Mouse (Mus musculus): Measurements from ENCODE around the gene Adam15. TPM values are rescaled to one million over a fixed set of nuclear protein-coding genes. Genes with fewer than 3 reads are reported as not detected.

Adam15 gene
- total RNA-seq (2021) = 10 to 100 TPM; 52.7 to 68.7 TPM

- DNase-seq (ENCODE audit: low spot score) = peak; percentile 85
- intact Hi-C loops (cut with DNase I) = loop anchor here (10.0 kb wide), 1 partner anchor 505 kb away; no protein-coding TSS in a partner anchor
Observed at GRCm38 (mm10) chr3:89349869-89350501, at the start of gene Adam15. TSS of gene Adam15 (minus strand) at chr3:89349996.

DNA sequence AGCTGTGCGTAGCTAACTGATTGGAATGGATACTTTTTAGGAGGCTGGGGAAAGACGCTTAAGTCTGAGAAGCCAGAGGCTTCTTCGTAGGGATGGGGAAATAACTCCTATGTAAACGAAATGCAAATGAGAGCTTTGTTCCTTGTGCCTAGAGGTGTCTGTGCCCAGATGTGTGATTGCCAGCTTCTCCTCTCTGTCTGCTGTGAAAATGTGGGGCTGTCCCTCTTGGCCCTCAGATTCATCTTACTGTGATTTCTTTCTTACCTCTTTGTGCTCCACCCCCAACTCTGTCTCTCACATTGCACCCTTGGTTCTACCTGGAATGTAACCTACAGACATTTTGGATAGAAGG, 46.8 kb upstream of the Adam15 start:
- intact Hi-C loops (cut with DNase I) = loop anchor here (2.0 kb wide), 3 partner anchors 16 to 84 kb away; no protein-coding TSS in a partner anchor
- no peak for DNase-seq (ENCODE audit: low spot score)

DNA sequence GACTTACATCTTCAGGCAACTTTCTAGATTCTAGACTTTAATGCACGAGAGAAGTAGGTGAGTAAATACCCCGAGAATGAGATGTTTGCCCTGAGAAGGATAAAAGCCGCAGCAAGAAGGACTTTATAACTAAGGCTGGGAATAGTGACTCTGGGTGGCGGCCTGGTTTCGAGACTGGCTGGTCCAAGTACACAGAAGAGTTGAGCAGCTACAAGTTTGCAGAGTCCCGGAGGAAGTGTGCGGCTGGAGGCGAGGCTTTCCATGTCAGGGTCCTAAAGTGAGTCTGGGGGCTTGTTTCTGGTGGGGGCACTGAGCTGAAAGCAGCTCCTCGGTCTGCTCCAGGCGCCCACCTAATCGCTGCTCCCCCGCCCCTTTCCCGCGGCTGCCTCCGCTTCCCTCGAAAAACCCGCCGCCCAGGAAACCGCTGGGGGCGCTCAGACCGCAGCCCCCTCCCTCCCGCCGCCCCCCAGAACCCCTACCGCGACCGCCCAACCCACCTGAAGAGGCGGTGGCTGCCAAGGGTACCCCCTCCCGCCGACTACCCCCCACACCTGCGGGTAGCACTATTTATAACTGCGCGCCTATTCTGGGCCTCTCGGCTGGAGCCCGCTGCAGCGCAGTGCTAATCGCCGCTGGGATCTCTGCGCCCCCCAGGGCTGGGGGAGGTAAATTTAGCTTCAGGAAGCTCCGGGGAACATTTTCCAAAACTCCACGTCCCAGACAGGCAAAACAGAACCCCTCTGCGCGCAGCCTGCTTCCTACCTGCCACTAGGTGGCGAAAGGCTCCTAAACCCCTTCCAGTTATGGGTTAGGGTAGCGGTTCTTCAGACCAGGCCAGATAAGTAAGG, 46.2 kb upstream of the Adam15 start:
- peak; percentile 58 for DNase-seq (ENCODE audit: low spot score)
- intact Hi-C loops (cut with DNase I) = loop anchor here (2.0 kb wide), 3 partner anchors 17 to 85 kb away; no protein-coding TSS in a partner anchor

GRCm38 (mm10) chr3:89395419-89395805, 45.6 kb upstream of the Adam15 start:
- intact Hi-C loops (cut with DNase I) = no loop called here

GRCm38 (mm10) chr3:89394894-89395256, 45.1 kb upstream of the Adam15 start:
- intact Hi-C loops (cut with DNase I) = no loop called here

More at GRCm38 (mm10) chr3:89395419-89395805, 45.6 kb upstream of the Adam15 start:
- no peak for DNase-seq (ENCODE audit: low spot score)

DNA sequence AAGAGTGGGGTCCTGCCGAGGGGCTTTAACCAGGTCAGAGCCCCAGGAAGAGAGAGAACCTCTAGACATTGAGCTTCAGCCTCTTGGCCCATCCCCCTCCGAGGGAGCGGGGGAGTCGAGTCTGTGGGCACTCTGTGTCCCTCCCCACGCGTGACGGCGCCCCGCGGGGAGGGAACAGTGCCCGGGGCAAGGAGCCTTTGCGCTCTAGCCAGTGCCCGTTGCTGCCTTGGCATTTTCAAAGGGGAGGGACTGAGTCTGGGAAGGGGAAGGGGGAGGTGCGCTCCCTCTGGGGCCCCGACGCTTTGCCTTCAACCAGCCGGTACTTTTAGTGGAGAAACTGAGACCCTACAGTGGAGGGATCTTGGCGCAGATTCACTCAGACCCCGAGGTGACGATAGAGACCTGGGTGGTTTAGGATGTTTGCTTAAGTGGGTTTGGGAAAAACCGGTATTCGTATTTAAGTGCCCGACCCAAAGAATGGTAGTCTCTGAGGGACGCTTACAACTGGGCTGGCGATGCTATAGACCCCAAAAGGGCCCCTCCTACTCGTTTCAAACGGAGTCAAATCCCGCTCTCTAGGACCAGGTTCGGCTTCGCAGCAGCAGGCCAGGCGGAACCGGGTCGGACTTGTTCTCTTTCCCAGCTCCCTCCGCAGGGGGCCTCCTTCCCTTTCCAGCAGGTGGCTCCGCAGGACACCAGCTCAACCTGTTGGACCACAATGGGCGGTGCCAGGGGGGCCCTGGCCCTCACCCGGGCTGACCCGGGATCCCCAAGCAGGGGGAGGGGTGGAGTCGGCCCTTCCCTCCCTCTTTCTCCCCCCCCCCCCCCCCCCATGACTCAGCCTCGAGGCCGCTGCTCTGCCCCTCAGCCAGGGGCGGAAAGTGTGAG, 44.5 kb upstream of the Adam15 start, which contains the start of gene Zbtb7b:
Gene Zbtb7b, minus strand, starts transcription at position 771 of the 888 bp plus-strand sequence.
- intact Hi-C loops (cut with DNase I) = no loop called here
- peak; percentile 78 for DNase-seq (ENCODE audit: low spot score)

More at GRCm38 (mm10) chr3:89394894-89395256, 45.1 kb upstream of the Adam15 start:
- DNase-seq (ENCODE audit: low spot score) = no peak

DNA sequence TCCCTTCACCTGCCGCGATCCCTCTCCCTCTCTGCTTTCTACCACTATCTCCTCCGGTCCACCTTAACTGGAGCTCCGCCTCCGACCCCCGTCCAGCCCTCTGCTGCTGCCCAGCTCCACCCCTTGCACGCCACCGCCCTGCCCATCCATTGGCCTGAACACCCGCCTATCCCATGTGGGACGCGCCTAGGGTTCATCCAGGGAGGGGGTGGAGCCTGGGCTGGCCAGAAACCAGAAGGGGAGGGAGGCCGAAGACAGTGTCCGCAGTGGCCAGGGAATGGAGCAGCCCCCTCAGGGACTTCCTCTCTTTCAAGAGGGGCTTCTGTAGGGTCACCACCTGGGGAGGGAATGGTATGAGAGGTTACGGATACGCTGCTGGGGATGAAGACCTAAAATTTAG, 43.8 kb upstream of the Adam15 start:
- intact Hi-C loops (cut with DNase I) = no loop called here
- peak; percentile 99 for DNase-seq (ENCODE audit: low spot score)

GRCm38 (mm10) chr3:89392871-89393311, 43.1 kb upstream of the Adam15 start:
- DNase-seq (ENCODE audit: low spot score) = no peak
- intact Hi-C loops (cut with DNase I) = no loop called here

GRCm38 (mm10) chr3:89391663-89392511, 42.1 kb upstream of the Adam15 start:
- DNase-seq (ENCODE audit: low spot score) = peak; percentile 60
- intact Hi-C loops (cut with DNase I) = no loop called here

DNA sequence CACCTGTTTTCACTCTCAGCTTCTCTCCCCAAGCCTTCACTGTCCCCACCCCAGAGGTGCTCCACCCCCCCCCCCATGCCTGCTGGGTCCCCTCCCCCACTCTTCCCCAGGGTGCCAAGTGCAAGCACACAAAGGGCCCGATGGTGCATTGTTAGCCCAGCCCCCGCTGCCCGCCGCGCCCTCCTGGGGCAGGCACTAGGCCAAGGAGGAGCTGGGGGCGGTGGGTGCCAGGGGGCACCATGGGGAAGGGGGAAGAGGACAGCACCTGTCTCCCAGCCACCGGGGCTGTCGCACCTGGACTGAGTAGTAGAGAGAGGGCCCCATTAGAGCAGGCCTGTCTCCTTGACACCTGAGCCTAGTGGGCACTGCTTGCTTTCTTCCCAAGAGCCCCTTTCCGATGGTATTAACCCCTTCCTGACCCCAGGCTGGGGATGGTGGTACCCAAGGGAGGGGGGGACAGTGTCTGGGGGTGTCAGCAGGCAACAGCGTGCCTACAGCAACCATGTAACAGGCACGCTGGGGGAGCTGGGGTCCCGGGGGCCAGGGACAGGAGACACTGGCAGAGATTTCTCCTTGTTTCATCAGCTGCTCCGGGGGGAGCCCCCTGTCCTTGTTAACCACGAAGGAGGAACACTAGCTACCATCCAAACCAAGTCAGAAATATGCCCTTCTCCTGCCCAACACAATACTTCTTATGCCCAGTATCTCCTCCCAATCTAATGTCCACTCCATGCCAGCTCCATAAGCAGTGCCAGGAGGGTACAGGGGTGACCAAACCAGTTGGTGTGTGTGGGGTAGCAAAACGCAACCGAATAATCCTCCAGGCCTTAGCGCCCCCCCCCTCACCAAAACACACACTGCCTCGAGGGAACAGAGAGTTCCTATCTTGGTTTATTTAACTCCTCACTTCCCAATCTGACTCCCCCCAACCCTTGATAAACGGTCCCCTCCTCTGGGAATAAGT, 41.2 kb upstream of the Adam15 start:
- intact Hi-C loops (cut with DNase I) = no loop called here
- no peak for DNase-seq (ENCODE audit: low spot score)

DNA sequence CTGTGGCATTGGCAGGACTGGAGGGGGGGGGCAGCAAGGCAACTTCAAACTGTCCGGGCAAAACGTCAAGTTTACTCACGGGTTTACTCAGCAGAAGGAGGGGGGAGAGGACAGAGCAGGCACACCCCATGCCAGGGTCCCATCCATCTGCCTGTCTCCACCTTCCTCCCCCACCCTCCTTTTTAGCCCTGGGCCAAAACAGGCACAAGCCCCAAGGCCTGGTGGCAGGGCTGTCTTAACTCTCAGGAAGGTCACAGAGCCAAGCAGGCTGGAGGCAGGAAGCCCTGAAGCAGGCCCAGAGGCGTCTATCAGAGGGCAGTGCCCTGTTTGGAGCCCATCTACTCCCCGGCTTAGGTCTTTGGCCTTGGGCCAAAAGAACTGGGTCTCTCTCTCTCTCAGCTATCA, 40.3 kb upstream of the Adam15 start:
- no peak for DNase-seq (ENCODE audit: low spot score)
- intact Hi-C loops (cut with DNase I) = no loop called here

GRCm38 (mm10) chr3:89388901-89389740, 39.3 kb upstream of the Adam15 start:
- intact Hi-C loops (cut with DNase I) = no loop called here
- no peak for DNase-seq (ENCODE audit: low spot score)

DNA sequence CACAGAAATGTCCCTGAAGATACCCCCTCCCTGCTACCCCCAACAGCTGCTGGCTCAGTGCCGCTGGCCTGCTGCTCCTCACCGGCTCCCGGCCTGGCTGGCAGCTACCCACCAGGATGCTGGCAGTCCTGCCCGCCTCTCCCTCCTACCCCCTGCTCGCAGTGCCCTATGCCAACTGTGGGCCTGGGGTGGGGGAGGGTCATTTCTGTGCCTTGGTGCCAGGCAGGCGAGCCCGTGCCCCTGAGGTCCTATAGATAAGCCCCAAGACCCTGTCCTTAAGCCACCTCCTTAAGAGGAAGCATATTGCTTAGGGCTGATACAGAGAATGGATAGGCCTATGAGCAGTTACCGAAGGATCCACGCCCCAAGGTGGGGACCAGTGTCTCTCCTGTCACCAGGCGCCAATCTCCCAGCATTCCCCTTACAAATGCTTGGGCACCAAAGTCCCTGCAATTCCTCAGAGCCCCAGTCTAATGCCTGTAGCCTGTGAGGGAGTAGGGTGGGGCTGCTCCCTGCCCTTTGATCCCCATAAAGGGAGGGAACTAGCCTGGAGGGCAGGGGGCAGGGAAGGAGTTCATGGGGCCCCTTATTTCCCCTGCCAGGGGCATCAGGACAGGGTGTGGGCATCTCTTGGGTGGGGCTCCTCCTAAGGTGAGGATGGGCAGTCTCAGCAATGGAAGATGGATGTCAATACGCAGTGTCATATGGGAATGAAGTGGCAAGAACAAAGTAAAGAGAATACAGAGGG, 38.5 kb upstream of the Adam15 start:
- no peak for DNase-seq (ENCODE audit: low spot score)
- intact Hi-C loops (cut with DNase I) = no loop called here

DNA sequence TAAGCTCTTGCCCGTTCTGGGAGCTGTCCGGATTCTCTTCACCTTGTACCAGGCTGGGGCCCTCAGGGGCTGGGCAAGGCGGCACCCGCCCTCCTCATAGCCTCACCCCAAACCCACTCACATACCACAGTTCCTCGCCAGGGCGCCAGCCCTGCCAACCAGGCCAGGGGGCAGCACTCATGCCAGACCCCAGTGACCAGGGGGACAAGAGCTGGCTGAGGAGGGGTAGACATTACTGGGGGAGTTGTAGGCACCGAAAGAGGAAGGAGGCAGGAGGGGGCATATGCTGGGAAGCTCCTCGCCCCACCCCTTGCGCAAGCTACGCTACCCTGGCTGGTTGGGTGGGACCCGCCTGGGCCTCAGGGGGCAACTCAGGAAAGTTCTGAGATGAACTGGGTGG, 37.8 kb upstream of the Adam15 start:
- intact Hi-C loops (cut with DNase I) = no loop called here
- no peak for DNase-seq (ENCODE audit: low spot score)

GRCm38 (mm10) chr3:89386438-89387420, 36.9 kb upstream of the Adam15 start:
- no peak for DNase-seq (ENCODE audit: low spot score)
- intact Hi-C loops (cut with DNase I) = no loop called here
